Mouse (Mus musculus): ENCODE results near the gene Tipin. TPM values are rescaled to one million over a fixed set of nuclear protein-coding genes. Genes with fewer than 3 reads are reported as not detected.

Gene Tipin
- polyA plus RNA-seq, 1 experiment from 2014 or later: 224 TPM

DNA sequence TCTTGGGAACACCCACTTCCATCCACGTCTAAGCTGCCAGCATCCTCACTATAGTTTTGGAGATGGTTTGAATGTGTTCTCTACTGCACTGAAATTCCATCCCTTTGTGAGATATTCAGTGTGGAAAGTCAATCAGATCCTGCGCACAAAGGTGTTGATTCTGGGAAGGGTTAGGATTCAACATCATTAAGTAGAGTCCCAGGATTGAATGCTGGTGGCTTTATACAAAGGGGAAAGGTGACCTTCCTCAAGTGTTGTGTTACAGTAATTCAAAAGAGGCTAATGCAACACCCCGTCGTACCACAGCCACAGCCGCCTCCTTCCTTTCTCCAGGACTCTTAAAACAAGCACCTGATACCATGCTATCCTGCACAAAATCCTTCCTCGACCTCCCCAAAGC, 54.4 kb downstream of the Tipin start:
- no peak overlapping the region for H3K4me3 ChIP-seq (ENCODE audit: low read length)
- no peak overlapping the region for H3K27ac ChIP-seq (ENCODE audit: low read length)
- no peaks in the 10 kb centered on the region for H3K9me3 ChIP-seq (ENCODE audit: control insufficient read depth, low read length)
- no peaks in the 10 kb centered on the region for H3K27me3 ChIP-seq (ENCODE audit: control insufficient read depth, insufficient read depth, low read depth, low read length)
- WGBS: 83% methylated on average over 6 of the region's 6 CpGs
- no peak for ATAC-seq (ENCODE audit: low read depth)
- peaks cover 4% of the 10 kb centered on the region; the same call in 1 of the 2 replicates for H3K36me3 ChIP-seq (ENCODE audit: control insufficient read depth, insufficient read depth, low read length)
- H3K4me2 ChIP-seq (ENCODE audit: low read depth, low read length): no peak overlapping the region
- no peak overlapping the region for H3K9ac ChIP-seq (ENCODE audit: low read length)
- H3K4me1 ChIP-seq (replicated peaks; ENCODE audit: control insufficient read depth, insufficient read depth, low read length): peaks cover 8% of the 10 kb centered on the region

DNA sequence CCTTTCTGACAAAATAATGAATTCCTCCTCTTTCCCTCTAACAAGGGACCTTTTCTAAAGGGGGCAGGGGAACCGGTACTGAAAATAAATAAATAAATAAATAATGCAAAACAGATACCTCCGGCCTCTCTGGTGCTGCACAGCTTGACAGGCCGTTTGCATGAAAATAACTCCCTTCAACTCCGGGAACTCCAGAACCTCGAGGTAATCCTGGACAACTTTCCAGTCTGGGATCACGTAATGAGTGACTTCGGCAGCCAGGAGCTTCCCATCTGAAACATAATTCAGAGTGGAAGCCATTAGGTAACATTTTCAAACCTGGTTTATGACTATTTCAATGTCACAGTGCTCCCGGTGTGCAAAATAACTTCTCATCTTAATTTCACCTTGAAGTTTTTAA, 58.0 kb downstream of the Tipin start:
- H3K4me1 ChIP-seq (replicated peaks; ENCODE audit: control insufficient read depth, insufficient read depth, low read length): peaks cover 16% of the 10 kb centered on the region
- peak overlapping the region; percentile 83; the same call in 1 of the 2 replicates for H3K4me3 ChIP-seq (ENCODE audit: low read length)
- peaks cover 4% of the 10 kb centered on the region; the same call in 1 of the 2 replicates for H3K36me3 ChIP-seq (ENCODE audit: control insufficient read depth, insufficient read depth, low read length)
- peak overlapping the region; percentile 100 for H3K9ac ChIP-seq (ENCODE audit: low read length)
- H3K27ac ChIP-seq (ENCODE audit: low read length): no peak overlapping the region
- no peaks in the 10 kb centered on the region for H3K9me3 ChIP-seq (ENCODE audit: control insufficient read depth, low read length)
- H3K27me3 ChIP-seq (ENCODE audit: control insufficient read depth, insufficient read depth, low read depth, low read length): no peaks in the 10 kb centered on the region
- no peak for ATAC-seq (ENCODE audit: low read depth)
- WGBS: 56% methylated on average over 8 of the region's 8 CpGs
- peak overlapping the region; percentile 84; the same call in 1 of the 2 replicates for H3K4me2 ChIP-seq (ENCODE audit: low read depth, low read length)

DNA sequence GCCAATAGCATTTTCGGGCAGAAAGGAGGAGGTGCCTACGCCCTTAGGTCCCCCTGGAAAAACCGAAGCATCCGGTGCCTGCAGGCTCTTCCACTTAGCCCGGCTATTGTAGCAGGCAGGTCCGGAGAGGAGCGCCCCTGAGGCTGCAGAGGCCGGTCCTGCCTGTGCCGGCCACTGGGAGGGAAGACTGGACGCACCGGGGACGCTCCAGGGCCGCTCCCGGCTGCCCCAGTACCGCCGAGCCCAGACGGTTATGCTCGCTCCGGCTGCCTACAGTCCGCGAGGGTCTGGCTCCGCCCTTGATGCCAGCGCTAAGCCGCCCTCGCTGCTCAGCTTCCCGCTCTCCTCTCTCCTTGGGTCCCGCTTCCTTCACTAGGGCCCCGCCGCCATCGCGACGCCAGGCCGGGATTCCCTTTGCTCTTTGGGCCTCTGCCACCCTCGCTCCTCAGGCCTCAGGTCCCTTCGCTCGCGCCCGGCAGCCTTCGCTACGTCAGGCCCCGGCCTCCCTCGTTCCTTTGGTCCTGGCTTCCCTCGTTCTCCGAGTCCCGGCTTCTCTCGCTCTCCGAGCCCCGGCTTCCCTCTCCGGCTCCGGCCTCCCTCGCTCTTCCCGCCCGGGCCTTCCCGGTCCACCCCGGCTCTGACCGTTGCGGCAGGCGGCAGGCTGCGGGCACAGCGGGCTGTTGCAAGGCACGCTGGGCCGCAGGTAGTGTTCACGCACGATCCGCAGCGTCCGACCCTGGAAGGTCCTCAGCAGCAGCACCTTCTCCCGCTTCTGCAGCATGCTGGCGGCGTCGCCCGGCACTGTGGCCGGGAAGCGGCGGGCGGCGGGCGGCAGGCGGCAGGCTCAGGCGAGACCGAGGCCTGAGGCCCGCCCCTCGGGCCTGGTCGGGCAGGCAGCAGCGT, 59.2 kb downstream of the Tipin start:
- Histone ChIP-seq H3K4me1 (replicated peaks; ENCODE audit: control insufficient read depth, insufficient read depth, low read length) (peaks cover 16% of the 10 kb centered on the region), H3K27ac (ENCODE audit: low read length) (peak overlapping the region; percentile 98), H3K36me3 (ENCODE audit: control insufficient read depth, insufficient read depth, low read length) (peaks cover 4% of the 10 kb centered on the region; the same call in 1 of the 2 replicates), H3K4me2 (ENCODE audit: low read depth, low read length) (peak overlapping the region; percentile 84), H3K4me3 (ENCODE audit: low read length) (peak overlapping the region; percentile 83), H3K9ac (ENCODE audit: low read length) (peak overlapping the region; percentile 100), H3K27me3 (ENCODE audit: control insufficient read depth, insufficient read depth, low read depth, low read length) (no peaks in the 10 kb centered on the region), H3K9me3 (ENCODE audit: control insufficient read depth, low read length) (no peaks in the 10 kb centered on the region)
- ATAC-seq (ENCODE audit: low read depth): peak; percentile 94
- under 1% methylated on average over 83 of the region's 85 CpGs for WGBS

DNA sequence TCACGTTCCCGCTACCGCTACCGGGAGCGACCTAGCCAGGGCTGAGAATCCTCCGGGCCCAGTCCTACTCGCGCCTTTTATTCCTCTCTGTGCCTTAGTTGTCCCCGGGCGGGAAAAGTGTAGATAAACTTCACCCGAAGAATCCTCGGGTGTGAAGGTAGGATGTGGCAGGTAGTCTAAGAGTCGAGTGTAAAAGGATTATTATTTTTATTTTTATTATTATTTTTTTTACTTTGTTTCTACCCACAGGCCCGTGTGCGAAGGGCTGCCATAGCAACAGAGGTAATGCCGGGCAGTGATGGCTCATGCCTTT, 59.8 kb downstream of the Tipin start, which contains the start of gene Dis3l:
Gene Dis3l (minus strand): TSS at position 35 of the 313 bp plus-strand sequence.
- peaks cover 16% of the 10 kb centered on the region for H3K4me1 ChIP-seq (replicated peaks; ENCODE audit: control insufficient read depth, insufficient read depth, low read length)
- peak within 1 kb of the TSS; percentile 84 for H3K4me2 ChIP-seq (ENCODE audit: low read depth, low read length)
- 6% methylated on average over 16 of the region's 16 CpGs for WGBS
- no peak for ATAC-seq (ENCODE audit: low read depth)
- H3K27me3 ChIP-seq (ENCODE audit: control insufficient read depth, insufficient read depth, low read depth, low read length): no peaks in the 10 kb centered on the region
- peak within 1 kb of the TSS; percentile 98 for H3K27ac ChIP-seq (ENCODE audit: low read length)
- peak within 1 kb of the TSS; percentile 100 for H3K9ac ChIP-seq (ENCODE audit: low read length)
- H3K36me3 ChIP-seq (ENCODE audit: control insufficient read depth, insufficient read depth, low read length): peaks cover 4% of the 10 kb centered on the region; the same call in 1 of the 2 replicates
- no peaks in the 10 kb centered on the region for H3K9me3 ChIP-seq (ENCODE audit: control insufficient read depth, low read length)
- peak within 1 kb of the TSS; percentile 83 for H3K4me3 ChIP-seq (ENCODE audit: low read length)

DNA sequence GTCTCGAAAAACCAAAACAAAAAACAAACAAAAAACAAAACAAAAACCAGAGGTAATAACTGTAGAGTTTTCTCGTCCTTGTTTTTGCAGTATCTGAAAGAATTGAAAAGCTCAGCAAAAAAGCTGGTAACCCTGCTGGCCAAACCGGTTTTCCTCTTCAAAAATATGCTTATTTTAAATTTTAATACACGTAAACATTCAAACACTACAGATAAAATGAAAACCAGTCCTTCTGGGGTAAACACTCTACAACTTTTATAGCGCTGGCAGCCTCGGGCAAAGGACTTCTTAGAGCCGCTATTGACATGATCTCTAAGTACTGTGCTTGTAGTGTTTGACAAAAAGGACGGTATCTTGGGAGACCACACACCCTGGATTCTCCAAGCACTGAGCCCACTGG, 60.3 kb downstream of the Tipin start:
- Histone ChIP-seq H3K9ac (ENCODE audit: low read length) (peak overlapping the region; percentile 100; the same call in 1 of the 2 replicates), H3K36me3 (ENCODE audit: control insufficient read depth, insufficient read depth, low read length) (peaks cover 4% of the 10 kb centered on the region; the same call in 1 of the 2 replicates), H3K27ac (ENCODE audit: low read length) (peak overlapping the region; percentile 98; the same call in 1 of the 2 replicates), H3K4me3 (ENCODE audit: low read length) (peak overlapping the region; percentile 83), H3K9me3 (ENCODE audit: control insufficient read depth, low read length) (no peaks in the 10 kb centered on the region), H3K4me1 (replicated peaks; ENCODE audit: control insufficient read depth, insufficient read depth, low read length) (peaks cover 16% of the 10 kb centered on the region), H3K4me2 (ENCODE audit: low read depth, low read length) (peak overlapping the region; percentile 84), H3K27me3 (ENCODE audit: control insufficient read depth, insufficient read depth, low read depth, low read length) (no peaks in the 10 kb centered on the region)
- WGBS: 57% methylated on average over 8 of the region's 8 CpGs
- ATAC-seq (ENCODE audit: low read depth): no peak

DNA sequence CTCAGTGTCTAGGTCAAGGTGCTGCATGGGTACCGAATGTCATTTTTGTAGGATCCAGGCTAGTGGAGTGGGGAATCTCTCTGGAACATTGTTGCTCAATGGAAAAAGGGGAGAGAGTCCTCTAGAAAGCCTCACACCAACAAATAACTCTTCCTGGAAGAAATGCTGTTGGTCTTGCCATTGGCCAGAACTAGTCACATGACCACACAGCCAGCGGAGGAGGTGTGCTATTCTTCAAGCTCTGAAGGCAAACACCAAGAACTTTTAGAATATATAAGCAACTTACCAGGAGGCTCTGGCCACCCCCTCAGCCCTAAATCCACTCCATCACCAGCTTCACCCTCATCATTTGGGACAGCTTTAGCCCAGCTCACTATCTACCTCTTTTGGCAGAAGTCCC, 62.3 kb downstream of the Tipin start:
- 85% methylated on average over 2 of the region's 2 CpGs for WGBS
- Histone ChIP-seq H3K27ac (ENCODE audit: low read length) (no peak overlapping the region), H3K36me3 (ENCODE audit: control insufficient read depth, insufficient read depth, low read length) (no peaks in the 10 kb centered on the region), H3K4me2 (ENCODE audit: low read depth, low read length) (no peak overlapping the region), H3K4me1 (replicated peaks; ENCODE audit: control insufficient read depth, insufficient read depth, low read length) (peaks cover 16% of the 10 kb centered on the region), H3K9ac (ENCODE audit: low read length) (no peak overlapping the region), H3K4me3 (ENCODE audit: low read length) (no peak overlapping the region), H3K27me3 (ENCODE audit: control insufficient read depth, insufficient read depth, low read depth, low read length) (no peaks in the 10 kb centered on the region), H3K9me3 (ENCODE audit: control insufficient read depth, low read length) (no peaks in the 10 kb centered on the region)
- no peak for ATAC-seq (ENCODE audit: low read depth)

DNA sequence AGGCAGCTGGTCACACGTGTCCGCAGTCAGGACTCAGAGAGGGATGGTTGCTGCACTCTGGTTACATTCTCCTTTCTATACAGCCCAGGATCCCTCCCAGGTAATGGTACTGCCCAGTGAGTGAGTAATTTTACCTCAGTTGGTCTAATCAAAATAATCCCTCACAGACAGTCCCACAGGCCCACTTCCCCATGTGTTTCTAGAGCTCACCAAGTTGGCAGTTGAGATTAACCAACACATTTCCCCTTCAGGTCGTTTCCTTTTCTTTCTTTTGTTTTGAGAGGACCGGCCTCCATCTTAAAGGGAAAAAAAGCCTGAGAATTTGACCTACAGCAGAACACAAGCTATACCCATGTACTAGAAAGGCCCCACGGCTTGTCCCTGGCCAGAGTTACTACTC, 64.5 kb downstream of the Tipin start:
- no peak overlapping the region for H3K4me2 ChIP-seq (ENCODE audit: low read depth, low read length)
- peaks cover 7% of the 10 kb centered on the region for H3K4me1 ChIP-seq (replicated peaks; ENCODE audit: control insufficient read depth, insufficient read depth, low read length)
- no peaks in the 10 kb centered on the region for H3K36me3 ChIP-seq (ENCODE audit: control insufficient read depth, insufficient read depth, low read length)
- 56% methylated on average over 5 of the region's 5 CpGs for WGBS
- H3K27me3 ChIP-seq (ENCODE audit: control insufficient read depth, insufficient read depth, low read depth, low read length): no peaks in the 10 kb centered on the region
- H3K4me3 ChIP-seq (ENCODE audit: low read length): no peak overlapping the region
- H3K27ac ChIP-seq (ENCODE audit: low read length): no peak overlapping the region
- no peak for ATAC-seq (ENCODE audit: low read depth)
- no peak overlapping the region for H3K9ac ChIP-seq (ENCODE audit: low read length)
- H3K9me3 ChIP-seq (ENCODE audit: control insufficient read depth, low read length): no peaks in the 10 kb centered on the region

DNA sequence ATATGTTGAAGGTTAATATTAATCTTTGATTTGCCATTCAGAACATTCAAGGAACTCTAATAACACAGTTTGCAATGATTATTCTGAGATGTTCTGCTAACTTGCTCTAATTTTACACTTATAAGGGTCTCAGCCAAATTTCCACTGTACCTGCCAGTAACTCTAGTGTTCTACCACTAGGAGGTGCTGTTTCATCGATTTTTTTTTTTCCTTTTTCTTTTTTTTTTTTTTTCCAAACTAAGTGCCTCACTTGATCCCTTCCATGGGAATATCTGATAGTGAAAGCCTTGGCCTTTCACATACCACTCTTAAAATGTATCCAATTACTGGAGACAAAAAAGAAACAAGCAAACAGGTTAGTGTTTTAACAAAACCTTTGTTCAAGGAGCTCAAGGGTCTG, 66.0 kb downstream of the Tipin start:
- 0% methylated on average over 1 of the region's 1 CpGs for WGBS
- H3K4me1 ChIP-seq (replicated peaks; ENCODE audit: control insufficient read depth, insufficient read depth, low read length): no peaks in the 10 kb centered on the region
- H3K9ac ChIP-seq (ENCODE audit: low read length): no peak overlapping the region
- ATAC-seq (ENCODE audit: low read depth): no peak
- no peaks in the 10 kb centered on the region for H3K27me3 ChIP-seq (ENCODE audit: control insufficient read depth, insufficient read depth, low read depth, low read length)
- H3K27ac ChIP-seq (ENCODE audit: low read length): no peak overlapping the region
- no peak overlapping the region for H3K4me3 ChIP-seq (ENCODE audit: low read length)
- no peaks in the 10 kb centered on the region for H3K36me3 ChIP-seq (ENCODE audit: control insufficient read depth, insufficient read depth, low read length)
- no peaks in the 10 kb centered on the region for H3K9me3 ChIP-seq (ENCODE audit: control insufficient read depth, low read length)
- no peak overlapping the region for H3K4me2 ChIP-seq (ENCODE audit: low read depth, low read length)

DNA sequence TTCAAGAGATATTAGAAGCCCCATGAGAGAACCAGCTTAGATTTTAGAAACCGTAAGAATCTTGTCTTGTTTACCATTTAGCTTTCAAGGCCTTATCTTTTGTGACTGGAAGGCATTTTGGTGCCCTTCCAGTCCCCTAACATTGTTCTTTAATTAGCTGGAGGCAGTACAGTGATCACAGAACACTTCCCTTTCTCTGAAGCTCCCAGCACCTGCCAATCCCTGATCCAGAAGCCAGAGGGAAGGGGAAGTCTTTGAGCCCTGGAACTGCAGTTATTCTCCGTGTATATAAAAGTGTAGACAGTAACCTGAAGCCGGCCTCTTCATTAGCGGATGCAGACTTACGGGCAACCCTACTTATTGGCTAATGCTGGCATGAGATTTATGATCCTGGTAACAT, 68.1 kb downstream of the Tipin start:
- Histone ChIP-seq H3K9me3 (ENCODE audit: control insufficient read depth, low read length) (no peaks in the 10 kb centered on the region), H3K9ac (ENCODE audit: low read length) (no peak overlapping the region), H3K27ac (ENCODE audit: low read length) (no peak overlapping the region), H3K4me3 (ENCODE audit: low read length) (no peak overlapping the region), H3K4me2 (ENCODE audit: low read depth, low read length) (no peak overlapping the region), H3K27me3 (ENCODE audit: control insufficient read depth, insufficient read depth, low read depth, low read length) (no peaks in the 10 kb centered on the region), H3K36me3 (ENCODE audit: control insufficient read depth, insufficient read depth, low read length) (no peaks in the 10 kb centered on the region), H3K4me1 (replicated peaks; ENCODE audit: control insufficient read depth, insufficient read depth, low read length) (no peaks in the 10 kb centered on the region)
- 45% methylated on average over 5 of the region's 5 CpGs for WGBS
- ATAC-seq (ENCODE audit: low read depth): no peak

Data from lung, embryonic 16.5 days (tissue).